Mouse (Mus musculus): ENCODE measurements at regions not wholly inside any gene's neighbourhood (a gene's known extent, or its start where the extent isn't known, plus 50 kb on each side); places are given as distances from the start of the nearest gene placed in this dataset.

GRCm38 (mm10) chr17:80887021-80887748, 57.2 kb upstream of the Tmem178 start:
- TF ChIP-seq CTCF (IDR thresholded peaks at IDR 0.05; ENCODE audit: borderline replicate concordance, insufficient read depth, low read length) (no peak), POLR2A (IDR thresholded peaks at IDR 0.05; ENCODE audit: low read depth, low read length) (no peak)
